Comparison of ENCODE assay signal across 21 mouse cellular contexts in the genomic region with DNA sequence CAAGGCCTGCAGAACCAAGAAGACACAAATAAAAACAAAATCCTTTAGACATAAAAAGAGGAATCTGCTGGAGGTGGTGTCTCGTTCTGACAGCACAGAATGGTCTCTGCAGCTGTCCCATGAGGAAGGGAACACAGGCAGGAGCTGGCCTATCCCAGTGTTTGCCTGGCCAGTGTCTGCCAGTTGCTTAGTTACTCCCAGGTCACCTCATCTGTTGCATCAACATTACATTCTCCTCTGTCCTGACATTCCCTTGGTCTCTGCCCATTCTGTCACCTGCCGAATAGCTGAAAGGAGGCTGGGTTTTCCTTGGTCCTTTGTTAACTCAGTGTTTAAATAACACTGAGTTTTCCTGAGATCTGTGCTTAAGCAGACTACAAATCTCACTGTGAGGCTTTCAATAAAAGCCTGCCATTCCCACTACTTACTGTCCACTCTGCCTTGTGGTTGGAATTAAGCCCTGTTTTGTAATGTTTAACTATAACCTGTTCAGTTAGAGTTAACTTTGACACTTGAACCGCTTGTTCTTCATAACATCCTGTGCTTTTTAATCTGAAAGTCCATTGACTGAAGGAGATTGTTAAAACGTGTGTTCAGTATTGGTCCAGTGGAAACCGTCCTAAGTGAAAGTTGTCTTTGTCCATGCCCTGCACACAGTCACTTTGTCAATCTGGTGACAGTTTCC. TPM values are rescaled to one million over a fixed set of nuclear protein-coding genes. Genes with fewer than 3 reads are reported as not detected.
DNase-seq lines count a peak whose midpoint lies in the region; ATAC-seq and TF ChIP-seq lines count a peak whose summit lies in the region.
"Had no signal": no experiment of that assay in that cellular context is flagged by ENCODE, and none has a peak within 500 bp of the region (broad histone marks: within the 10 kb centered on the region; RNA-seq: fewer than 3 reads in every experiment).

No protein-coding gene starts in this region.

- H3K27ac ChIP-seq in hindbrain, embryonic 16.5 days (ENCODE audit: low read depth, low read length), result peak overlapping the region; percentile 29; the same call in 1 of the 2 replicates
- no peak overlapping the region for H3K27ac ChIP-seq in hindbrain, embryonic 14.5 days
- H3K27ac ChIP-seq in kidney, postnatal 0 days, result peak overlapping the region; percentile 2; the same call in 1 of the 2 replicates
- no peak overlapping the region for H3K27ac ChIP-seq in neural tube, embryonic 12.5 days
- H3K27ac ChIP-seq: embryonic facial prominence, embryonic 13.5 days; forebrain, embryonic 13.5 days; hindbrain, postnatal 0 days; limb, embryonic 13.5 days; macrophage had no signal

- H3K9ac ChIP-seq in hindbrain, embryonic 16.5 days (ENCODE audit: low read depth, low read length), result no peak overlapping the region
- H3K9ac ChIP-seq in hindbrain, embryonic 14.5 days, result no peak overlapping the region
- no peak overlapping the region for H3K9ac ChIP-seq in kidney, postnatal 0 days (ENCODE audit: low read depth, low read length)
- no peak overlapping the region for H3K9ac ChIP-seq in neural tube, embryonic 12.5 days
- H3K9ac ChIP-seq: embryonic facial prominence, embryonic 13.5 days; forebrain, embryonic 13.5 days; limb, embryonic 13.5 days had no signal

- no peak for DNase-seq in hindbrain, embryonic 14.5 days (ENCODE audit: low spot score)
- no peak for DNase-seq in kidney, postnatal 0 days (ENCODE audit: low spot score)
- no peak for DNase-seq in kidney, postnatal 14 days
- no peak for DNase-seq in neural tube, embryonic 10.5 days (ENCODE audit: extremely low spot score, low spot score)
- DNase-seq in gastrocnemius, postnatal 4 days (ENCODE audit: low spot score in 2 of 2), result no peak
- no peak for DNase-seq in right cerebral cortex, adult 18-20 months
- DNase-seq: adrenal gland, postnatal 25 days; cerebellum, adult 8-10 months; cerebellum, postnatal 36 days; embryo, embryonic 11 days; gastrocnemius, postnatal 36 days; retina, postnatal 1 day had no signal

- H3K9me3 ChIP-seq in hindbrain, embryonic 16.5 days (ENCODE audit: control insufficient read depth, low read length), result no peaks in the 10 kb centered on the region
- H3K9me3 ChIP-seq in hindbrain, embryonic 14.5 days (ENCODE audit: control insufficient read depth, low read length), result no peaks in the 10 kb centered on the region
- no peaks in the 10 kb centered on the region for H3K9me3 ChIP-seq in kidney, postnatal 0 days (replicated peaks; ENCODE audit: low read length)
- no peaks in the 10 kb centered on the region for H3K9me3 ChIP-seq in neural tube, embryonic 12.5 days
- H3K9me3 ChIP-seq: embryonic facial prominence, embryonic 13.5 days; forebrain, embryonic 13.5 days; limb, embryonic 13.5 days had no signal

- H3K27me3 ChIP-seq in hindbrain, embryonic 16.5 days (replicated peaks; ENCODE audit: control insufficient read depth, insufficient read depth, low read length), result no peaks in the 10 kb centered on the region
- no peaks in the 10 kb centered on the region for H3K27me3 ChIP-seq in hindbrain, embryonic 14.5 days (ENCODE audit: control insufficient read depth, insufficient read depth, low read length)
- H3K27me3 ChIP-seq in kidney, postnatal 0 days (ENCODE audit: insufficient read depth, low read length), result no peaks in the 10 kb centered on the region
- H3K27me3 ChIP-seq in neural tube, embryonic 12.5 days (replicated peaks), result no peaks in the 10 kb centered on the region
- H3K27me3 ChIP-seq: embryonic facial prominence, embryonic 13.5 days; forebrain, embryonic 13.5 days; limb, embryonic 13.5 days had no signal

- H3K4me1 ChIP-seq in hindbrain, embryonic 16.5 days (ENCODE audit: control insufficient read depth, insufficient read depth, low read depth, low read length), result no peaks in the 10 kb centered on the region
- no peaks in the 10 kb centered on the region for H3K4me1 ChIP-seq in hindbrain, embryonic 14.5 days (replicated peaks; ENCODE audit: control insufficient read depth, insufficient read depth, low read length)
- no peaks in the 10 kb centered on the region for H3K4me1 ChIP-seq in kidney, postnatal 0 days (replicated peaks; ENCODE audit: insufficient read depth, low read length)
- no peaks in the 10 kb centered on the region for H3K4me1 ChIP-seq in neural tube, embryonic 12.5 days
- H3K4me1 ChIP-seq: embryonic facial prominence, embryonic 13.5 days; forebrain, embryonic 13.5 days; limb, embryonic 13.5 days had no signal

- ATAC-seq in hindbrain, embryonic 16.5 days, result no peak
- ATAC-seq in hindbrain, embryonic 14.5 days (ENCODE audit: low FRiP score), result no peak
- ATAC-seq in kidney, postnatal 0 days (replicated peaks; ENCODE audit: low FRiP score, low read depth), result peak; percentile 70
- peak; percentile 52; the same call in 1 of the 2 replicates for ATAC-seq in neural tube, embryonic 12.5 days (ENCODE audit: low FRiP score, low read depth)
- ATAC-seq: forebrain, embryonic 13.5 days; hindbrain, postnatal 0 days; midbrain, embryonic 16.5 days had no signal

- H3K36me3 ChIP-seq in hindbrain, embryonic 16.5 days (ENCODE audit: control insufficient read depth, insufficient read depth, low read length), result peaks cover 39% of the 10 kb centered on the region
- H3K36me3 ChIP-seq in hindbrain, embryonic 14.5 days (replicated peaks; ENCODE audit: control insufficient read depth, insufficient read depth), result peaks cover 81% of the 10 kb centered on the region
- H3K36me3 ChIP-seq in kidney, postnatal 0 days (ENCODE audit: insufficient read depth, low read length), result peaks cover 39% of the 10 kb centered on the region
- peaks cover 60% of the 10 kb centered on the region for H3K36me3 ChIP-seq in neural tube, embryonic 12.5 days

- no peak for TF ChIP-seq CTCF in kidney, postnatal 0 days (IDR thresholded peaks at IDR 0.05; ENCODE audit: low read depth)

- H3K4me3 ChIP-seq in hindbrain, embryonic 16.5 days (ENCODE audit: low read length), result no peak overlapping the region
- no peak overlapping the region for H3K4me3 ChIP-seq in hindbrain, embryonic 14.5 days (replicated peaks; ENCODE audit: low read length)
- H3K4me3 ChIP-seq in kidney, postnatal 0 days (replicated peaks; ENCODE audit: low read depth, low read length), result no peak overlapping the region
- H3K4me3 ChIP-seq in neural tube, embryonic 12.5 days, result no peak overlapping the region
- H3K4me3 ChIP-seq: embryonic facial prominence, embryonic 13.5 days; erythroblast, embryonic 14.5 days; forebrain, embryonic 13.5 days; limb, embryonic 13.5 days had no signal

- 70% methylated on average over 5 of the region's 5 CpGs for WGBS in hindbrain, embryonic 16.5 days
- 53% methylated on average over 5 of the region's 5 CpGs for WGBS in hindbrain, embryonic 14.5 days
- 72% methylated on average over 5 of the region's 5 CpGs for WGBS in kidney, postnatal 0 days
- WGBS in neural tube, embryonic 12.5 days, result 55% methylated on average over 5 of the region's 5 CpGs

- no peak overlapping the region for H3K4me2 ChIP-seq in hindbrain, embryonic 16.5 days (ENCODE audit: low read length)
- H3K4me2 ChIP-seq in hindbrain, embryonic 14.5 days (replicated peaks), result no peak overlapping the region
- H3K4me2 ChIP-seq in kidney, postnatal 0 days (ENCODE audit: low read length), result no peak overlapping the region
- H3K4me2 ChIP-seq in neural tube, embryonic 12.5 days (replicated peaks), result no peak overlapping the region
- H3K4me2 ChIP-seq: embryonic facial prominence, embryonic 13.5 days; forebrain, embryonic 13.5 days; limb, embryonic 13.5 days had no signal

RNA-seq across cellular contexts. Expression of a gene that starts 14.5 kb away (rescaled TPM):
- 29.2 and 30.0 TPM in 2 replicates for polyA plus RNA-seq in hindbrain, embryonic 16.5 days (2015; fragmentation: Nextera tagmentation; extraction: Ambion mirVana)
- 27.9 and 28.8 TPM in 2 replicates for polyA plus RNA-seq in hindbrain, embryonic 14.5 days (2014; fragmentation: Nextera tagmentation; extraction: Ambion mirVana)
- polyA plus RNA-seq in kidney, postnatal 0 days (2015; fragmentation: Nextera tagmentation; extraction: Ambion mirVana), result 17.9 and 18.4 TPM in 2 replicates
- polyA plus RNA-seq in neural tube, embryonic 12.5 days (2016; fragmentation: Nextera tagmentation; extraction: Ambion mirVana), result 29.1 and 29.7 TPM in 2 replicates
- 10 to 100 TPM; 18.4 to 19.7 TPM for total RNA-seq in gastrocnemius, postnatal 4 days (2021)

RNA-seq across cellular contexts. Expression of a gene that starts 23.5 kb away (rescaled TPM):
- polyA plus RNA-seq in hindbrain, embryonic 16.5 days (2015; fragmentation: Nextera tagmentation; extraction: Ambion mirVana), result 26.8 and 28.8 TPM in 2 replicates
- 22.6 and 25.5 TPM in 2 replicates for polyA plus RNA-seq in hindbrain, embryonic 14.5 days (2014; fragmentation: Nextera tagmentation; extraction: Ambion mirVana)
- 76.9 and 81.0 TPM in 2 replicates for polyA plus RNA-seq in kidney, postnatal 0 days (2015; fragmentation: Nextera tagmentation; extraction: Ambion mirVana)
- 20.2 and 20.8 TPM in 2 replicates for polyA plus RNA-seq in neural tube, embryonic 12.5 days (2016; fragmentation: Nextera tagmentation; extraction: Ambion mirVana)
- total RNA-seq in gastrocnemius, postnatal 4 days (2021), result 10 to 100 TPM; 40.1 to 51.1 TPM

Comparison
In these comparisons a context has a peak if more than half of its experiments do, and no peak if none do; other contexts are left out.
1. H3K27ac ChIP-seq: peak in hindbrain, embryonic 16.5 days (single experiment) and kidney, postnatal 0 days (single experiment); none in hindbrain, embryonic 14.5 days (single experiment) and neural tube, embryonic 12.5 days (single experiment).
2. ATAC-seq: peak in kidney, postnatal 0 days (single experiment) and neural tube, embryonic 12.5 days (single experiment); none in hindbrain, embryonic 16.5 days (single experiment) and hindbrain, embryonic 14.5 days (single experiment).